Mouse (Mus musculus) testis, adult 2 months (tissue): ENCODE measurements around the gene Plcb1.

Source experiments
- CTCF ChIP-seq: fragments of 200-500 bp; IDR thresholded peaks from 2 replicates; pipeline ENCODE4 v1.5.1; 2012; ENCODE audit warnings: low read depth, mild to moderate bottlenecking, inconsistent platforms, low read length, moderate library complexity; ENCODE audit not compliant: control insufficient read depth, insufficient read depth, insufficient replicate concordance
- POLR2A ChIP-seq: fragments of 200-500 bp; IDR thresholded peaks from 2 replicates; pipeline ENCODE4 v1.6.1; 2012; ENCODE audit warnings: low read depth, mild to moderate bottlenecking, inconsistent platforms, low read length, moderate library complexity; ENCODE audit not compliant: control insufficient read depth

- TF ChIP-seq CTCF (no peak), POLR2A (no peak)
Measured at GRCm38 (mm10) chr2:135108607-135109006, 322.7 kb downstream of the Plcb1 start.
